Mouse (Mus musculus) stomach, postnatal 0 days (tissue): ENCODE measurements at regions not wholly inside any gene's neighbourhood (a gene's known extent, or its start where the extent isn't known, plus 50 kb on each side); places are given as distances from the start of the nearest gene placed in this dataset.

ENCODE experiments used
- CTCF ChIP-seq: IDR thresholded peaks from 2 replicates; pipeline ENCODE4 v1.5.1; 2016; ENCODE audit warnings: antibody characterized with exemption, low read depth, mild to moderate bottlenecking, moderate library complexity
- EP300 ChIP-seq: optimal IDR thresholded peaks from 2 replicates; pipeline ENCODE3; 2016; ENCODE audit warnings: antibody characterized with exemption

GRCm38 (mm10) chr3:65047879-65048278, 61.3 kb upstream of the Kcnab1 start:
- TF ChIP-seq EP300 (no peak), CTCF (no peak)
